Comparison of ENCODE assay signal across 8 mouse cellular contexts in the genomic region with DNA sequence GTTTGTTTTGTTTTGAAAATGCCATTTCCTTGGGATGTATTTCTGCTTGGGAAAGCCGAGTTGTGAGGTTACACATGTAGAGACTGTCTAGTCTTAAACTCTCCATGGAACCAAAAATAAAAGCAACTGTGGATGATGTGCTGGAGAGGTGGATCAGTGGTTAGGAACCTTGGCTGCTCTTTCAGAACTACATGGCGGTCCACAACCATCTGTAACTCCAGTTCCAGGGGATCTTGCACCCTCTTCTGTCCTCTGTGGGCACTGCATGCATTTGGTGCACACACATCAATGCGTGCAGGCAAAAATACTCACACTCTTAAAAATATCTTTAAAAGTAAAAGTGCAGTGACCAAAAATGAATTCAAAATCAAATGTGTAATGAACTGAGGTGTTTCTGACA. TPM values are rescaled to one million over a fixed set of nuclear protein-coding genes. Genes with fewer than 3 reads are reported as not detected.
DNase-seq lines count a peak whose midpoint lies in the region; ATAC-seq and TF ChIP-seq lines count a peak whose summit lies in the region.

No protein-coding gene starts in this region.

- no peak overlapping the region for H3K9ac ChIP-seq in heart, adult 2 months (ENCODE audit: low read depth, low read length)
- no peak overlapping the region for H3K9ac ChIP-seq in heart, embryonic 11.5 days (ENCODE audit: low read depth, low read length)
- no peak overlapping the region for H3K9ac ChIP-seq in embryonic facial prominence, embryonic 11.5 days (replicated peaks; ENCODE audit: low read length)

- H3K4me2 ChIP-seq in heart, embryonic 11.5 days = no peak overlapping the region
- no peak overlapping the region for H3K4me2 ChIP-seq in embryonic facial prominence, embryonic 11.5 days (ENCODE audit: low read depth, low read length)

- ATAC-seq in heart, embryonic 11.5 days (replicated peaks; ENCODE audit: insufficient number of reproducible peaks, low FRiP score, low TSS enrichment) = no peak
- ATAC-seq in G1E (ENCODE audit: extremely low read depth, insufficient number of reproducible peaks, low FRiP score, poor library complexity, severe bottlenecking) = peak; percentile 28; the same call in 1 of the 2 replicates
- ATAC-seq in embryonic facial prominence, embryonic 11.5 days (replicated peaks; ENCODE audit: insufficient number of reproducible peaks, low FRiP score, low TSS enrichment, low read depth) = no peak

- intact Hi-C loops in heart, adult 2 months (cut with DNase I) = loop anchor here (2.0 kb wide), 1 partner anchor 196 kb away; no protein-coding TSS in a partner anchor

- TF ChIP-seq CTCF in heart, adult 2 months (IDR thresholded peaks at IDR 0.05) = peak; percentile 68
- peak; percentile 47; the same call in 1 of the 2 replicates for TF ChIP-seq CTCF in G1E (IDR thresholded peaks at IDR 0.05; ENCODE audit: low read depth, low read length)

- peaks cover 1% of the 10 kb centered on the region for H3K4me1 ChIP-seq in heart, adult 2 months (ENCODE audit: control insufficient read depth, insufficient read depth, low read length)
- H3K4me1 ChIP-seq in heart, embryonic 11.5 days (ENCODE audit: control insufficient read depth, insufficient read depth, low read length) = peaks cover 8% of the 10 kb centered on the region
- H3K4me1 ChIP-seq in G1E (ENCODE audit: insufficient read depth, low read depth, low read length) = peaks cover 77% of the 10 kb centered on the region
- peaks cover 6% of the 10 kb centered on the region; the same call in 1 of the 2 replicates for H3K4me1 ChIP-seq in embryonic facial prominence, embryonic 11.5 days (ENCODE audit: control insufficient read depth, insufficient read depth, low read length)

- H3K9me3 ChIP-seq in heart, embryonic 11.5 days (replicated peaks; ENCODE audit: control insufficient read depth, low read length) = no peaks in the 10 kb centered on the region
- no peaks in the 10 kb centered on the region for H3K9me3 ChIP-seq in G1E (replicated peaks)
- no peaks in the 10 kb centered on the region for H3K9me3 ChIP-seq in embryonic facial prominence, embryonic 11.5 days (replicated peaks; ENCODE audit: control insufficient read depth, low read length)

- no peak overlapping the region for H3K27ac ChIP-seq in heart, adult 2 months
- no peak overlapping the region for H3K27ac ChIP-seq in heart, embryonic 11.5 days (ENCODE audit: low read depth, low read length)
- H3K27ac ChIP-seq in embryonic facial prominence, embryonic 11.5 days (replicated peaks; ENCODE audit: low read depth, low read length) = no peak overlapping the region

- 0 out of 2 replicates have a peak, but pooled peaks have one; percentile 35 for TF ChIP-seq EP300 in heart, adult 2 months (IDR thresholded peaks at IDR 0.05; ENCODE audit: insufficient read depth, low read depth, low read length)

- H3K4me3 ChIP-seq in heart, adult 2 months = no peak overlapping the region
- no peak overlapping the region for H3K4me3 ChIP-seq in heart, embryonic 11.5 days (ENCODE audit: low read depth, low read length)
- H3K4me3 ChIP-seq in G1E (ENCODE audit: low read depth, low read length) = no peak overlapping the region; the same call in 1 of the 2 replicates
- no peak overlapping the region for H3K4me3 ChIP-seq in embryonic facial prominence, embryonic 11.5 days (ENCODE audit: low read depth, low read length)

- peaks cover 1% of the 10 kb centered on the region; the same call in 1 of the 2 replicates for H3K79me2 ChIP-seq in heart, adult 2 months (replicated peaks; ENCODE audit: control insufficient read depth, insufficient read depth, low read length)

- H3K27me3 ChIP-seq in heart, adult 2 months (ENCODE audit: control insufficient read depth, insufficient read depth, low read length) = no peaks in the 10 kb centered on the region
- no peaks in the 10 kb centered on the region for H3K27me3 ChIP-seq in heart, embryonic 11.5 days (ENCODE audit: control insufficient read depth, insufficient read depth, low read length)
- no peaks in the 10 kb centered on the region for H3K27me3 ChIP-seq in G1E (ENCODE audit: insufficient read depth, low read length)
- H3K27me3 ChIP-seq in embryonic facial prominence, embryonic 11.5 days (ENCODE audit: control insufficient read depth, insufficient read depth, low read length) = 0 out of 2 replicates have a peak, but pooled peaks cover 3% of the 10 kb centered on the region

- peak; percentile 24 to 41 for DNase-seq in heart, adult 2 months
- peak; percentile 71 for DNase-seq in 416B (ENCODE audit: low read depth)
- no peak for DNase-seq in G1E (ENCODE audit: low spot score)
- DNase-seq in embryonic facial prominence, embryonic 11.5 days (ENCODE audit: low spot score) = peak; percentile 48
- DNase-seq in lung, postnatal 36 days = peak; percentile 71
- DNase-seq in ovary, postnatal 10 days (ENCODE audit: low spot score) = no peak
- no peak for DNase-seq in cerebellum, adult 8-10 months

- WGBS in heart, adult 2 months = 67% methylated on average over 3 of the region's 3 CpGs
- 60% methylated on average over 3 of the region's 3 CpGs for WGBS in heart, embryonic 11.5 days (ENCODE audit: insufficient replicate concordance)
- 65% methylated on average over 3 of the region's 3 CpGs for WGBS in embryonic facial prominence, embryonic 11.5 days

- no peaks in the 10 kb centered on the region for H3K36me3 ChIP-seq in heart, adult 2 months (ENCODE audit: control insufficient read depth, insufficient read depth, low read length)
- no peaks in the 10 kb centered on the region for H3K36me3 ChIP-seq in heart, embryonic 11.5 days (ENCODE audit: control insufficient read depth, insufficient read depth, low read length)
- H3K36me3 ChIP-seq in G1E (replicated peaks) = peaks cover 24% of the 10 kb centered on the region
- no peaks in the 10 kb centered on the region for H3K36me3 ChIP-seq in embryonic facial prominence, embryonic 11.5 days (replicated peaks; ENCODE audit: control insufficient read depth, insufficient read depth, low read depth, low read length)

- TF ChIP-seq POLR2A in heart, adult 2 months (IDR thresholded peaks at IDR 0.05; ENCODE audit: insufficient read depth, low read depth, low read length) = no peak

RNA-seq across cellular contexts. Expression of a gene that starts 15.4 kb away (rescaled TPM):
- total RNA-seq in heart, adult 2 months (2021) = 10 to 100 TPM; 50.2 to 57.5 TPM
- polyA plus RNA-seq in heart, adult 2 months (2012; rRNA removed) = 52.4 and 99.9 TPM in 2 replicates
- 37.6 and 38.8 TPM in 2 replicates for polyA plus RNA-seq in heart, embryonic 11.5 days (2014; fragmentation: Nextera tagmentation; extraction: Ambion mirVana)
- 106 and 127 TPM in 2 replicates for total RNA-seq in G1E (2014; fragmentation: Nextera tagmentation)
- total RNA-seq in G1E (2017) = 94.9 and 114 TPM in 2 replicates
- 9.8 and 17.3 TPM in 2 replicates for polyA plus RNA-seq in G1E (2012)
- 46.8 and 48.7 TPM in 2 replicates for polyA plus RNA-seq in embryonic facial prominence, embryonic 11.5 days (2014; fragmentation: Nextera tagmentation; extraction: Ambion mirVana)

RNA-seq across cellular contexts. Expression of a gene that starts 27.4 kb away (rescaled TPM):
- total RNA-seq in heart, adult 2 months (2021) = not detected
- polyA plus RNA-seq in heart, adult 2 months (2012; rRNA removed) = not detected in 2 replicates
- polyA plus RNA-seq in heart, embryonic 11.5 days (2014; fragmentation: Nextera tagmentation; extraction: Ambion mirVana) = 0.11 TPM in 1 of 2 replicates, not detected in the other
- total RNA-seq in G1E (2014; fragmentation: Nextera tagmentation) = 0.63 TPM in 1 of 2 replicates, not detected in the other
- 0.44 and 0.52 TPM in 2 replicates for total RNA-seq in G1E (2017)
- polyA plus RNA-seq in G1E (2012) = not detected in 2 replicates
- polyA plus RNA-seq in embryonic facial prominence, embryonic 11.5 days (2014; fragmentation: Nextera tagmentation; extraction: Ambion mirVana) = not detected in 2 replicates

RNA-seq across cellular contexts. Expression of a gene that starts 32.1 kb away (rescaled TPM):
- total RNA-seq in heart, adult 2 months (2021) = 1 to 10 TPM; 1.2 to 1.3 TPM
- polyA plus RNA-seq in heart, adult 2 months (2012; rRNA removed) = 1.5 and 1.8 TPM in 2 replicates
- 4.2 and 5.1 TPM in 2 replicates for polyA plus RNA-seq in heart, embryonic 11.5 days (2014; fragmentation: Nextera tagmentation; extraction: Ambion mirVana)
- total RNA-seq in G1E (2014; fragmentation: Nextera tagmentation) (6.1 and 8.8 TPM in 2 replicates), G1E (2017) (2.0 and 3.3 TPM in 2 replicates)
- polyA plus RNA-seq in G1E (2012) = 0.58 and 1.0 TPM in 2 replicates
- polyA plus RNA-seq in embryonic facial prominence, embryonic 11.5 days (2014; fragmentation: Nextera tagmentation; extraction: Ambion mirVana) = 1.9 and 3.1 TPM in 2 replicates

RNA-seq across cellular contexts. Expression of a gene that starts 32.3 kb away (rescaled TPM):
- 1 to 10 TPM; 4.9 to 8.2 TPM for total RNA-seq in heart, adult 2 months (2021)
- 1.8 and 2.1 TPM in 2 replicates for polyA plus RNA-seq in heart, adult 2 months (2012; rRNA removed)
- polyA plus RNA-seq in heart, embryonic 11.5 days (2014; fragmentation: Nextera tagmentation; extraction: Ambion mirVana) = 10.2 and 12.7 TPM in 2 replicates
- 95.0 and 101 TPM in 2 replicates for total RNA-seq in G1E (2014; fragmentation: Nextera tagmentation)
- total RNA-seq in G1E (2017) = 18.9 and 20.4 TPM in 2 replicates
- polyA plus RNA-seq in G1E (2012) = 32.4 and 37.1 TPM in 2 replicates
- polyA plus RNA-seq in embryonic facial prominence, embryonic 11.5 days (2014; fragmentation: Nextera tagmentation; extraction: Ambion mirVana) = 3.3 and 3.7 TPM in 2 replicates

Comparison
In these comparisons a context has a peak if more than half of its experiments do, and no peak if none do; other contexts are left out.
1. DNase-seq: peak in heart, adult 2 months (2 of 2), 416B (single experiment), embryonic facial prominence, embryonic 11.5 days (single experiment) and lung, postnatal 36 days (single experiment); none in G1E (single experiment), ovary, postnatal 10 days (single experiment) and cerebellum, adult 8-10 months (single experiment).